Mouse (Mus musculus): Measurements from ENCODE around the gene Gfi1b. TPM values are rescaled to one million over a fixed set of nuclear protein-coding genes. Genes with fewer than 3 reads are reported as not detected.

The Gfi1b gene
- polyA plus RNA-seq, 2 experiments: 72.5 to 89.2 TPM

GRCm38 (mm10) chr2:28578003-28578402, 43.8 kb downstream of the Gfi1b start:
- Histone ChIP-seq H3K4me2 (ENCODE audit: low read depth) (no peak overlapping the region), H3K4me3 (ENCODE audit: insufficient read depth in 1 of 2, low read depth in 2 of 2, low read length in 2 of 2) (no peak overlapping the region), H3K36me3 (replicated peaks; ENCODE audit: control insufficient read depth, insufficient read depth, low read depth) (peaks cover 23% of the 10 kb centered on the region), H3K9me3 (ENCODE audit: control insufficient read depth, low read length) (no peaks in the 10 kb centered on the region), H3K4me1 (replicated peaks; ENCODE audit: control insufficient read depth in 2 of 2, insufficient read depth in 2 of 2, low read length in 1 of 2) (no peaks in the 10 kb centered on the region), H3K9ac (replicated peaks) (no peak overlapping the region), H3K27ac (no peak overlapping the region), H3K27me3 (ENCODE audit: control insufficient read depth, insufficient read depth, low read length) (no peaks in the 10 kb centered on the region)
- WGBS (ENCODE audit: insufficient replicate concordance): 76% methylated on average over 5 of the region's 5 CpGs
- DNase-seq (ENCODE audit: low read depth in 3 of 3, low spot score in 3 of 3) (no peak), ATAC-seq (ENCODE audit: insufficient read depth) (no peak)
- TF ChIP-seq CTCF (IDR thresholded peaks at IDR 0.05; ENCODE audit: low read depth): peak; percentile 75
- TF ChIP-seq EP300 (IDR thresholded peaks at IDR 0.05; ENCODE audit: low read depth): no peak

- Histone ChIP-seq H3K9me3 (ENCODE audit: control insufficient read depth, low read length) (no peaks in the 10 kb centered on the region), H3K36me3 (replicated peaks; ENCODE audit: control insufficient read depth, insufficient read depth, low read depth) (peaks cover 34% of the 10 kb centered on the region), H3K27ac (no peak overlapping the region), H3K4me2 (ENCODE audit: low read depth) (no peak overlapping the region), H3K27me3 (ENCODE audit: control insufficient read depth, insufficient read depth, low read length) (no peaks in the 10 kb centered on the region), H3K4me3 (ENCODE audit: insufficient read depth in 1 of 2, low read depth in 2 of 2, low read length in 2 of 2) (no peak overlapping the region), H3K4me1 (replicated peaks; ENCODE audit: control insufficient read depth in 2 of 2, insufficient read depth in 2 of 2, low read length in 1 of 2) (no peaks in the 10 kb centered on the region), H3K9ac (replicated peaks) (no peak overlapping the region)
- ATAC-seq (ENCODE audit: insufficient read depth) (no peak), DNase-seq (ENCODE audit: low read depth in 3 of 3, low spot score in 3 of 3) (no peak)
- TF ChIP-seq EP300 (IDR thresholded peaks at IDR 0.05; ENCODE audit: low read depth): no peak
- no peak for TF ChIP-seq CTCF (IDR thresholded peaks at IDR 0.05; ENCODE audit: low read depth)
- WGBS (ENCODE audit: insufficient replicate concordance): 90% methylated on average over 3 of the region's 3 CpGs
Observed at GRCm38 (mm10) chr2:28576815-28577214, 45.0 kb downstream of the Gfi1b start.

GRCm38 (mm10) chr2:28575341-28575740, 46.4 kb downstream of the Gfi1b start:
- Histone ChIP-seq H3K27ac (no peak overlapping the region), H3K36me3 (replicated peaks; ENCODE audit: control insufficient read depth, insufficient read depth, low read depth) (peaks cover 45% of the 10 kb centered on the region), H3K27me3 (ENCODE audit: control insufficient read depth, insufficient read depth, low read length) (no peaks in the 10 kb centered on the region), H3K9ac (replicated peaks) (no peak overlapping the region), H3K4me2 (ENCODE audit: low read depth) (no peak overlapping the region), H3K4me3 (ENCODE audit: insufficient read depth in 1 of 2, low read depth in 2 of 2, low read length in 2 of 2) (no peak overlapping the region), H3K4me1 (replicated peaks; ENCODE audit: control insufficient read depth in 2 of 2, insufficient read depth in 2 of 2, low read length in 1 of 2) (no peaks in the 10 kb centered on the region), H3K9me3 (ENCODE audit: control insufficient read depth, low read length) (no peaks in the 10 kb centered on the region)
- 73% methylated on average over 4 of the region's 4 CpGs for WGBS (ENCODE audit: insufficient replicate concordance)
- TF ChIP-seq EP300 (IDR thresholded peaks at IDR 0.05; ENCODE audit: low read depth) (no peak), CTCF (IDR thresholded peaks at IDR 0.05; ENCODE audit: low read depth) (no peak)
- no peak for ATAC-seq (ENCODE audit: insufficient read depth)
- DNase-seq (ENCODE audit: low read depth in 3 of 3, low spot score in 3 of 3): no peak

- DNase-seq (ENCODE audit: low read depth in 3 of 3, low spot score in 3 of 3) (no peak), ATAC-seq (ENCODE audit: insufficient read depth) (no peak)
- no peaks in the 10 kb centered on the region for H3K27me3 ChIP-seq (ENCODE audit: control insufficient read depth, insufficient read depth, low read length)
- WGBS (ENCODE audit: insufficient replicate concordance): 84% methylated on average over 3 of the region's 3 CpGs
- H3K4me1 ChIP-seq (replicated peaks; ENCODE audit: control insufficient read depth in 2 of 2, insufficient read depth in 2 of 2, low read length in 1 of 2): no peaks in the 10 kb centered on the region
- H3K4me2 ChIP-seq (ENCODE audit: low read depth): no peak overlapping the region
- TF ChIP-seq CTCF (IDR thresholded peaks at IDR 0.05; ENCODE audit: low read depth) (no peak), EP300 (IDR thresholded peaks at IDR 0.05; ENCODE audit: low read depth) (no peak)
- peaks cover 45% of the 10 kb centered on the region for H3K36me3 ChIP-seq (replicated peaks; ENCODE audit: control insufficient read depth, insufficient read depth, low read depth)
- H3K9me3 ChIP-seq (ENCODE audit: control insufficient read depth, low read length): no peaks in the 10 kb centered on the region
- H3K27ac ChIP-seq: no peak overlapping the region
- no peak overlapping the region for H3K4me3 ChIP-seq (ENCODE audit: insufficient read depth in 1 of 2, low read depth in 2 of 2, low read length in 2 of 2)
- no peak overlapping the region for H3K9ac ChIP-seq (replicated peaks)
Observed at GRCm38 (mm10) chr2:28569903-28570302, 51.9 kb downstream of the Gfi1b start.

- no peak for ATAC-seq (ENCODE audit: insufficient read depth)
- TF ChIP-seq CTCF (IDR thresholded peaks at IDR 0.05; ENCODE audit: low read depth): no peak
- no peak for TF ChIP-seq EP300 (IDR thresholded peaks at IDR 0.05; ENCODE audit: low read depth)
- H3K27ac ChIP-seq: no peak overlapping the region
- H3K9me3 ChIP-seq (ENCODE audit: control insufficient read depth, low read length): no peaks in the 10 kb centered on the region
- DNase-seq (ENCODE audit: low read depth in 3 of 3, low spot score in 3 of 3): no peak
- H3K27me3 ChIP-seq (ENCODE audit: control insufficient read depth, insufficient read depth, low read length): no peaks in the 10 kb centered on the region
- no peak overlapping the region for H3K4me2 ChIP-seq (ENCODE audit: low read depth)
- H3K4me3 ChIP-seq (ENCODE audit: insufficient read depth in 1 of 2, low read depth in 2 of 2, low read length in 2 of 2): no peak overlapping the region
- H3K9ac ChIP-seq (replicated peaks): no peak overlapping the region
- no peaks in the 10 kb centered on the region for H3K4me1 ChIP-seq (replicated peaks; ENCODE audit: control insufficient read depth in 2 of 2, insufficient read depth in 2 of 2, low read length in 1 of 2)
- 62% methylated on average over 5 of the region's 5 CpGs for WGBS (ENCODE audit: insufficient replicate concordance)
- H3K36me3 ChIP-seq (replicated peaks; ENCODE audit: control insufficient read depth, insufficient read depth, low read depth): peaks cover 20% of the 10 kb centered on the region
Observed at GRCm38 (mm10) chr2:28566545-28566944, 55.2 kb downstream of the Gfi1b start.
